Mouse (Mus musculus): ENCODE measurements around the gene Gm34653. TPM values are rescaled to one million over a fixed set of nuclear protein-coding genes. Genes with fewer than 3 reads are reported as not detected.

Gene Gm34653
- polyA plus RNA-seq (2017; shearing (Covaris generic)), result not detected

GRCm38 (mm10) chr2:34832766-34833457 lies at the start of gene Gm34653:
Gene Gm34653, plus strand, starts transcription at chr2:34833007.

GRCm38 (mm10) chr2:34799357-34800256 lies 33.2 kb upstream of the Gm34653 start, which contains the start of gene Rabepk:
Gene Rabepk, minus strand, starts transcription at chr2:34799912.

GRCm38 (mm10) chr2:34825827-34826459 lies 6.9 kb upstream of the Gm34653 start, which contains the start of gene Fbxw2:
Gene Fbxw2, minus strand, starts transcription at chr2:34826311.

GRCm38 (mm10) chr2:34874271-34874670 lies 41.5 kb downstream of the Gm34653 start, which contains the start of gene Cutal:
Gene Cutal, plus strand, starts transcription at chr2:34874396.

GRCm38 (mm10) chr2:34874816-34875345 lies 42.1 kb downstream of the Gm34653 start, which contains the start of gene Psmd5:
Gene Psmd5, minus strand, starts transcription at chr2:34874968.

Other genes starting within 250 kb of the Gm34653 start
- gene Gapvd1, start 77.8 kb upstream of the Gm34653 start, polyA plus RNA-seq (2017; shearing (Covaris generic)), result 105 TPM
- gene Hspa5, start 61.0 kb upstream of the Gm34653 start, polyA plus RNA-seq (2017; shearing (Covaris generic)), result 439 TPM
- gene Rabepk, start 33.1 kb upstream of the Gm34653 start, polyA plus RNA-seq (2017; shearing (Covaris generic)), result 37.8 TPM
- 165 TPM for gene Fbxw2, start 6.7 kb upstream of the Gm34653 start, polyA plus RNA-seq (2017; shearing (Covaris generic))
- not detected for gene Cutal, start 41.4 kb downstream of the Gm34653 start, polyA plus RNA-seq (2017; shearing (Covaris generic))
- 94.5 TPM for gene Psmd5, start 42.0 kb downstream of the Gm34653 start, polyA plus RNA-seq (2017; shearing (Covaris generic))
- gene Phf19, start 81.0 kb downstream of the Gm34653 start, polyA plus RNA-seq (2017; shearing (Covaris generic)), result 1.1 TPM
- 383 TPM for gene Traf1, start 128.8 kb downstream of the Gm34653 start, polyA plus RNA-seq (2017; shearing (Covaris generic))
- gene Hc, start 228.4 kb downstream of the Gm34653 start, polyA plus RNA-seq (2017; shearing (Covaris generic)), result 0.67 TPM